In the genomic region with DNA sequence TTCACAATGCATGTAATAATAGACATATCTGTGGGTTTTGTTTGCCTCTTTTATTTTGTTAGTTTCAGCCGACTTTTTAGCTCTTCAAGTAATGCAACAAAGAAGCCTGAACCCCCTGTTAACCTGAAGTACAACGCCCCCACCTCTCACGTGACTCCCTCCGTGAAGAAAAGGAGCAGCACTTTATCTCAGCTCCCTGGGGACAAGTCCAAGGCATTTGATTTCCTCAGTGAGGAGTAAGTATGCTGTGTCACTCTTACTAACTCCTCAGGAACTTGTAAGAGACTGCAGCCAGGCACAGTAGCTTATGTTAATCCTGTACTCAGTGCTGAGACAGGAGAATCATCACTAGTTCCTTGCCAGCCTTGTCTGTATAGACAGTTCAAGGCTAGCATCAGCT, we compare ENCODE assay signal across 15 mouse cellular contexts.
"Had no signal": no experiment of that assay in that cellular context is flagged by ENCODE, and none has a peak within 500 bp of the region (broad histone marks: within the 10 kb centered on the region; RNA-seq: fewer than 3 reads in every experiment).

No protein-coding gene starts in this region.

- H3K9me3 ChIP-seq: neural tube, embryonic 13.5 days; neural tube, embryonic 15.5 days; stomach, embryonic 15.5 days had no signal

- H3K27ac ChIP-seq: neural tube, embryonic 13.5 days; neural tube, embryonic 15.5 days; stomach, embryonic 15.5 days; stomach, postnatal 0 days had no signal

- H3K27me3 ChIP-seq: neural tube, embryonic 13.5 days; neural tube, embryonic 15.5 days; stomach, embryonic 15.5 days had no signal

- H3K4me2 ChIP-seq: neural tube, embryonic 13.5 days; neural tube, embryonic 15.5 days; stomach, embryonic 15.5 days had no signal

- H3K4me3 ChIP-seq: neural tube, embryonic 13.5 days; neural tube, embryonic 15.5 days; stomach, embryonic 15.5 days had no signal

- H3K4me1 ChIP-seq: neural tube, embryonic 13.5 days; neural tube, embryonic 15.5 days; stomach, embryonic 15.5 days had no signal

- H3K9ac ChIP-seq: neural tube, embryonic 13.5 days; neural tube, embryonic 15.5 days; stomach, embryonic 15.5 days had no signal

- DNase-seq: retina, postnatal 1 day; right cerebral cortex, adult 18-20 months; right cerebral cortex, postnatal 14 days; right cerebral cortex, postnatal 25 days; right cerebral cortex, postnatal 4 days; spleen, adult 18-20 months; thymus, adult 18-20 months; thymus, adult 2 months; thymus, postnatal 14 days; thymus, postnatal 25 days; thymus, postnatal 4 days had no signal
